Mouse (Mus musculus): ENCODE results near the gene Asf1a. TPM values are rescaled to one million over a fixed set of nuclear protein-coding genes. Genes with fewer than 3 reads are reported as not detected.

The Asf1a gene
- polyA plus RNA-seq (2012; rRNA removed), result 3.2 and 3.5 TPM in 2 replicates

DNA sequence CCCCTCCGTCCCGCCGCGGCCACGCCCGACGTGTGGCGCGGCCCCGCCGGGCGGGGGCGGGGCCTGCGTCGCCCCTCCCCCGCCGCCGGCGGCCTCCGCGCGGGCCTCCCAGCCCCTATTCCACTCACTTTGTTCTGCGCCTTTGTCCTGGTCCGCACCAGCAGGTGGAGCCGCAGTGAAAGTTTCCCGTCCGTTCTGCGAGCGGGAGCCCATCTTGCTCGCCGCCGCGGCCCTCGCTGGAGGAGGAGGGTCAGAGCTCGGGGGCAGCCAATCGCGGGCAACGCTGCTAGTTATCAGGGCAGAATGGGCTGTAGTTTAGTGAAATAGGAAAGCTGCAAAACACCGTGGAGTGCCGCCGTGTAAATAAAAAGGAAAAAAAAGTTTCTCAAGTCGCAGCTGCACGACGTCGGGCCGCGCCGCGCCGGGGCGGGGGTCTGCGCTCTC is at the start of gene Asf1a:
Gene Asf1a, plus strand, starts transcription at position 81 of the 444 bp plus-strand sequence.

DNA sequence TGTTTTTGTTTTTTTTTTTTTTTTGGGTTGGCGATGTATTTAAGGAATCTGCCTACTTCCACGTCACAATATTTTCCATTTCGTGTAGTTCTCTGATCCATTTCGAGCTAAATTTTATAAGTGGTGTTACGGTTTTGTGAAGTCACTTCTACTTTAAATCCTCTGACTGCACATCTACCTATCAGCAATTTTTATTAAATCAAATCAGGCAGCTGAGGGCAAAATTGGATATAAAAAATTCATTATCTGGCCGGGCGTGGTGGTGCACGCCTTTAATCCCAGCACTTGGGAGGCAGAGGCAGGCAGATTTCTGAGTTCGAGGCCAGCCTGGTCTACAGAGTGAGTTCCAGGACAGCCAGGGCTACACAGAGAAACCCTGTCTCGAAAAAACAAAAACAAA is 33.8 kb downstream of the Asf1a start, which contains the start of gene Mcm9:
Gene Mcm9, minus strand, starts transcription at position 101 of the 400 bp plus-strand sequence.

Other genes starting within 250 kb of the Asf1a start
- 4.4 and 7.0 TPM in 2 replicates for gene Cep85l, start 216.8 kb upstream of the Asf1a start, polyA plus RNA-seq (2012; rRNA removed)
- gene Mcm9, start 33.7 kb downstream of the Asf1a start, polyA plus RNA-seq (2012; rRNA removed), result 5.9 and 6.0 TPM in 2 replicates
- 0.98 and 1.3 TPM in 2 replicates for gene Fam184a, start 154.4 kb downstream of the Asf1a start, polyA plus RNA-seq (2012; rRNA removed)

All from ovary, adult 2 months (tissue).